Mouse (Mus musculus) myocyte (in vitro differentiated cells): ENCODE results near the gene Gm11060. TPM values are rescaled to one million over a fixed set of nuclear protein-coding genes. Genes with fewer than 3 reads are reported as not detected.

Experiments
- H3K27me3 ChIP-seq: one replicate; pipeline ENCODE4 v1.6.1; 2011; ENCODE audit not compliant: control insufficient read depth, insufficient read depth, insufficient read length
- H3K36me3 ChIP-seq: one replicate; pipeline ENCODE4 v1.6.1; 2011; ENCODE audit not compliant: control insufficient read depth, insufficient read depth
- H3K4me2 ChIP-seq: one replicate; pipeline ENCODE4 v1.6.1; 2011; ENCODE audit warnings: low read depth, control low read depth
- H3K4me3 ChIP-seq: one replicate; pipeline ENCODE4 v1.5.1; 2011; ENCODE audit warnings: mild to moderate bottlenecking, control low read depth, moderate library complexity
- H3K79me2 ChIP-seq: one replicate; pipeline ENCODE4 v1.6.1; 2011; ENCODE audit not compliant: control insufficient read depth, insufficient read depth
- H3ac ChIP-seq: one replicate; pipeline ENCODE4 v1.6.1; 2011; ENCODE audit not compliant: control insufficient read depth, insufficient read length
- CEBPB ChIP-seq: IDR thresholded peaks from 2 replicates; pipeline ENCODE4 v1.6.1; 2011; ENCODE audit warnings: mild to moderate bottlenecking, moderate library complexity; ENCODE audit not compliant: poor library complexity, insufficient read depth, severe bottlenecking
- E2F4 ChIP-seq: IDR thresholded peaks from one replicate; pipeline ENCODE4 v1.6.1; 2011; ENCODE audit warnings: mild to moderate bottlenecking, control low read depth, moderate library complexity; ENCODE audit not compliant: insufficient read depth
- MAX ChIP-seq: IDR thresholded peaks from one replicate; pipeline ENCODE4 v1.6.1; 2011; ENCODE audit warnings: low read depth, mild to moderate bottlenecking, control low read depth
- MYOD1 ChIP-seq, 3 experiments: IDR thresholded peaks; one replicate each; pipeline ENCODE4 v1.6.1; 2011; ENCODE audit warnings: control low read depth in 2 of 3, low read depth in 2 of 3, mild to moderate bottlenecking in 2 of 3, moderate library complexity in 1 of 3; ENCODE audit not compliant: insufficient read length in 2 of 3, control insufficient read depth in 1 of 3
- MYOG ChIP-seq, 3 experiments: IDR thresholded peaks; one replicate each; pipeline ENCODE4 v1.6.1; 2011; ENCODE audit warnings: control low read depth in 2 of 3, low read depth in 2 of 3, mild to moderate bottlenecking in 2 of 3; ENCODE audit not compliant: insufficient read length in 2 of 3, control insufficient read depth in 1 of 3, insufficient read depth in 1 of 3
- POLR2A ChIP-seq: IDR thresholded peaks from one replicate; pipeline ENCODE4 v1.6.1; 2011; ENCODE audit warnings: low read depth, mild to moderate bottlenecking, control low read depth, moderate library complexity; ENCODE audit not compliant: insufficient read length
- POLR2AphosphoS2 ChIP-seq: IDR thresholded peaks from one replicate; pipeline ENCODE4 v1.6.1; 2011; ENCODE audit warnings: low read depth, control low read depth; ENCODE audit not compliant: insufficient read length
- REST ChIP-seq: IDR thresholded peaks from one replicate; pipeline ENCODE4 v1.6.1; 2011; ENCODE audit warnings: mild to moderate bottlenecking, control low read depth, moderate library complexity; ENCODE audit not compliant: insufficient read depth, insufficient read length
- SRF ChIP-seq: IDR thresholded peaks from one replicate; pipeline ENCODE4 v1.6.1; 2011; ENCODE audit warnings: low read depth; ENCODE audit not compliant: control insufficient read depth, insufficient read length
- TCF12 ChIP-seq: IDR thresholded peaks from one replicate; pipeline ENCODE4 v1.6.1; 2011; ENCODE audit warnings: mild to moderate bottlenecking, control low read depth; ENCODE audit not compliant: poor library complexity, insufficient read depth, severe bottlenecking
- TCF3 ChIP-seq: IDR thresholded peaks from one replicate; pipeline ENCODE4 v1.6.1; 2011; ENCODE audit warnings: low read depth, control low read depth; ENCODE audit not compliant: insufficient read length
- USF1 ChIP-seq: IDR thresholded peaks from one replicate; pipeline ENCODE4 v1.6.1; 2011; ENCODE audit warnings: low read depth, mild to moderate bottlenecking, control low read depth, moderate library complexity
- polyA plus RNA-seq: library from polyadenylated mRNA; unstranded; fragments of >200 nt; fragmentation: generic; extraction: Trizol; gene quantifications from one replicate; pipeline ENCODE4 v1.2.1, GENCODE M21; 2012; ENCODE audit warnings: missing spikeins

Gene Gm11060
- polyA plus RNA-seq, 1 experiment = not detected

DNA sequence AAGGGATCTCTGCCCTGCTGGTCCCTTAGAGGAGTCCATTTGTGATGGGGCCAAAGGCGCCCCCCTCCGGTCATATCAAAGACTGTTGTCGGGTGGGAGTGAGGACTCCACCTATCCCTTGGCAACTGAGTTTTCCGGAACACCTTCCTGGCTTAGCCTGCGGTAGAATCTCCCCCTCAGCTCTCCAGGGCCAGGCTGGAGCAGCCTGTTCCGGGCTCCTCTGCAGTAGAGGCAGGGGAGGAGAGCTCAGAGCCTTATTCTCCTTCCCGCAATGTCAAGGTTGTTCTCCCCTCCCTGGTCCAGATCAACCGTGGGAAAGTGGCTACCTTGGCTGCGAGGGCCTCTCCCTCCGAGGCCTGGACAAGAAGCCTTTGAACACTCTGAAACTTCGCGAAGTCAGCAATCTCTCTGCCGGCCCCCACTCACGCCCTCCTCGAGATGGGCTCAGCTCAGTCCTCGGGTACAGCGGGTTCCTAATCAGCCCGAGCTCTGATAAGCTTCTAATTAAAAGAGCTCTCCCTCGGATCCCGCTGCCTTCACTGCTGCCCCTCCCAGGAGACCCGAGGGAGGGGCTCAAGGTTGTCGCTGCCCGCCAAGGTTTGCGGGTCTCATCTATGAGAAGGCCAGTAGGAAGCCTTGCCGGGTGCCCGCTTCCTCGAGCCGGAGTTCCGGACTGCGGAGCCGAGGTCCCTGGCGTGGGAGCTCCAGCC is 38.7 kb downstream of the Gm11060 start:
- Histone ChIP-seq H3K4me2 (no peak overlapping the region), H3K36me3 (no peaks in the 10 kb centered on the region), H3ac (no peak overlapping the region), H3K4me3 (no peak overlapping the region), H3K27me3 (peaks cover 48% of the 10 kb centered on the region), H3K79me2 (no peaks in the 10 kb centered on the region)
- no peak for TF ChIP-seq MAX
- no peak for TF ChIP-seq E2F4
- TF ChIP-seq REST = no peak
- no peak for TF ChIP-seq TCF12
- TF ChIP-seq MYOG (IDR thresholded peaks at IDR 0.05; ENCODE audit: control insufficient read depth in 1 of 3, insufficient read depth in 1 of 3, insufficient read length in 2 of 3, low read depth in 2 of 3) = no peak

DNA sequence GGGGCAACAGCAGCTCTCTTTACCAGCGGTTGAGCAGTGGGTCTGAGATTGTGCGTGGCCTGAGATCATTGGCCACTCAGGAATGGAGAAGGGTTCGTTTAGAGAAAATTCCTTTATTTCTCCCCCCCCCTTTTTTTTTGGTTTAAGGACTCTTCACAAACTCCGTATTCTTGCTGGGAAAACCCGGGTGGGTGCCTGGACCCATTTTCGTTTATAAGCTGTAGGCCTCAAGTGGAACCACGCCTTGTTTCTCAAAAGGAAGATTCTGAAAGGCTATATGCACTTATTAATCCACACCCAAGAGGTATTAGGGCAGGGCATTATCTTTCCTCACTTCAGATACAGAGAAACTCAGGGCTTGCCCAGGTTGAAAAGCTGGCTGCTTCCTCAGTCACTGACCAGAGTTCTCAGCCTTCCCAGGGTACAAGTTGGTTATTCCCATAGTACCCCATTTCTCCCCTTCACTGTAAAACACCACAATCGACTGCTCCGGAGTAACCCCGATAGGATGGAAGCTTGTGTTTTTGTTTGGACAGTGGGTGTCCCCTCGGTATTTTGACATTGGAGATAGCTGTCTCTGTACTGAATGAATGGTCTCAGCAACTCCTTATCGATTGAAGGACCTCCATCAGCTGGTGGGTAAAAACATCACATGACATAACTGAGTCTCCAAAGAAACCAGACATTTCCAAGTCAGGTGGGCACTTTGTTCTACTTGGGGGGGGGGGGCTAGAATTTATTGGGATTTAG is 39.4 kb downstream of the Gm11060 start:
- Histone ChIP-seq H3K4me2 (no peak overlapping the region), H3K27me3 (peaks cover 42% of the 10 kb centered on the region), H3K79me2 (no peaks in the 10 kb centered on the region), H3ac (no peak overlapping the region), H3K4me3 (no peak overlapping the region), H3K36me3 (no peaks in the 10 kb centered on the region)
- TF ChIP-seq E2F4 (no peak), CEBPB (no peak), SRF (no peak), REST (no peak)

DNA sequence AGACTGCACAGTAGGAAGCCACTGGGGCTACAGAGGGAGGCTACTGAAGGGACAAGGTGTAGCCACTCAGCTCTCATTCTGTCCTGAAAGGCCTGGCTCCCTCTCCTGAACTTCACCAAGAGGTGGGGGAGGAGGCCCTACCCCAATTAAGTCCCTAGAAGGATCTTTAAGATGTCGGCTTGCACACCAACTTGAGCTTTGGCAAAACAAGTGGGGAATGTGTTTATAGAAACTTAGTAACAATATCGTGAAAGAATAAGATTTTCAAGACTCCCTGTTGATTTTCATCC is 39.9 kb downstream of the Gm11060 start:
- no peak for TF ChIP-seq TCF3
- no peak for TF ChIP-seq MYOD1 (IDR thresholded peaks at IDR 0.05; ENCODE audit: control insufficient read depth in 1 of 3, insufficient read length in 2 of 3, low read depth in 2 of 3)
- no peak for TF ChIP-seq TCF12
- TF ChIP-seq REST = no peak
- Histone ChIP-seq H3K4me3 (no peak overlapping the region), H3K36me3 (no peaks in the 10 kb centered on the region), H3K79me2 (no peaks in the 10 kb centered on the region), H3K27me3 (peaks cover 40% of the 10 kb centered on the region), H3ac (no peak overlapping the region), H3K4me2 (no peak overlapping the region)

DNA sequence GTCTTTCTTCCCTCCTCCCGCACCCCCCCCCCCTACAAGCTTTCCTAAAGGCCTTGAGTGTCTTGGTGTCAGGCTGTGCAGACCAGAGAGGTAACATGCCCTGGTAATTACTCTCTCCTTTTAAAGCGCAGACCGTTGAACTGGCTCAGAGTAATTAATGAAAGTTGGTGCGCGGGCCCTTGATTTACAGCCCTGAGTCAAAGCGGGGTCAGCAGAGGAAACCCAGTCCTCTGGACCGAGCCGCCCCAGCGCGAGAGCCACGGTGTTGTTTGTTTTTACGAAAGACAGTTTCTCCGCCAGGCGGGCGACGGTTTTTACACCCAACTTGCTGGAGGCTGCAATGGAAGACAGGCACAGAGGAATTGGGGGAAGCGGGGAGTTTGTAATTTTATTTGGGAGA is 40.5 kb downstream of the Gm11060 start:
- Histone ChIP-seq H3K4me2 (no peak overlapping the region), H3ac (no peak overlapping the region), H3K27me3 (peaks cover 36% of the 10 kb centered on the region), H3K79me2 (no peaks in the 10 kb centered on the region), H3K4me3 (no peak overlapping the region), H3K36me3 (no peaks in the 10 kb centered on the region)
- TF ChIP-seq TCF12 (no peak), USF1 (no peak), SRF (no peak), POLR2AphosphoS2 (no peak), MAX (no peak), E2F4 (no peak), POLR2A (no peak), TCF3 (no peak), CEBPB (no peak), MYOD1 (IDR thresholded peaks at IDR 0.05; ENCODE audit: control insufficient read depth in 1 of 3, insufficient read length in 2 of 3, low read depth in 2 of 3) (no peak), REST (no peak), MYOG (IDR thresholded peaks at IDR 0.05; ENCODE audit: control insufficient read depth in 1 of 3, insufficient read depth in 1 of 3, insufficient read length in 2 of 3, low read depth in 2 of 3) (no peak)

DNA sequence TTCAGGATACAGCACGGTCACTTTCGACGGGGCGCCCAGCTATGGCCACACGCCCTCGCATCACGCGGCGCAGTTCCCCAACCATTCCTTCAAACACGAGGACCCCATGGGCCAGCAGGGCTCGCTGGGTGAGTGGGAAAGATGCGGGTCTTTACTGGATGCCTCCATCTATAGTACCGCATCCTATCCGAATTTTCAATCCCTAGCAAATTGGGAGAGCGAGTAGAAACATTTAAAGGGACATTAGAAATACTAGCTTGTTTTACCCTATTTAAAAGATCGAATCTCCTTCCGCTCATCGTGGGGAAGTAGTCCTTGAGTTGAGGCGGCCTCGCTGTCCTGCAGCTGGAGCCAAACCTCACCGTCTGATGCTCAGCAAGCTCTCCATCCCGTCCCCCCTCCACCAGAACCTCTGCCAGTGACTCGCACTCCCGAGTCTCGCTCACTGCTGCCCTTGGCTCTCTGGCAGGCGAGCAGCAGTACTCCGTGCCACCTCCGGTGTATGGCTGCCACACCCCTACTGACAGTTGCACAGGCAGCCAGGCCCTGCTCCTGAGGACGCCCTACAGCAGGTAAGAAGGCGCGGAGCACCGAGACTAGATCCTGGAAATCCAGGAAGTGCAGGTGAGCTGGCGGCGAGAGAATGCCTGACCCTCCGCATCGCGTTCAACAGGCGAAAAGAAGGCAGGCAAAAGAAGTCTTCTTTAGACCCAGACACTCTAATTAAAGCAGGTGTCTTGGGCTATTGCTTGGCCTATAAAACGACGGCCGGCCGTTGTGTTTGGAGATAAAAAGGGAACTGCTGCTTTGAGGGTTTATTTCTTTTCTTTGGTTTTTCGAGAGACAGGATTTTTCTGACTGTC is 41.3 kb downstream of the Gm11060 start:
- no peak for TF ChIP-seq MYOG (IDR thresholded peaks at IDR 0.05; ENCODE audit: control insufficient read depth in 1 of 3, insufficient read depth in 1 of 3, insufficient read length in 2 of 3, low read depth in 2 of 3)
- TF ChIP-seq CEBPB = no peak
- TF ChIP-seq TCF3 = no peak
- no peak for TF ChIP-seq MYOD1 (IDR thresholded peaks at IDR 0.05; ENCODE audit: control insufficient read depth in 1 of 3, insufficient read length in 2 of 3, low read depth in 2 of 3)
- no peak for TF ChIP-seq POLR2A
- no peak for TF ChIP-seq POLR2AphosphoS2
- TF ChIP-seq E2F4 = no peak
- no peak for TF ChIP-seq MAX
- TF ChIP-seq TCF12 = no peak
- TF ChIP-seq USF1 = no peak
- H3K4me3 ChIP-seq = no peak overlapping the region
- peaks cover 34% of the 10 kb centered on the region for H3K27me3 ChIP-seq
- H3K36me3 ChIP-seq = no peaks in the 10 kb centered on the region
- no peak overlapping the region for H3ac ChIP-seq
- H3K79me2 ChIP-seq = no peaks in the 10 kb centered on the region
- no peak overlapping the region for H3K4me2 ChIP-seq
